In the genomic region with DNA sequence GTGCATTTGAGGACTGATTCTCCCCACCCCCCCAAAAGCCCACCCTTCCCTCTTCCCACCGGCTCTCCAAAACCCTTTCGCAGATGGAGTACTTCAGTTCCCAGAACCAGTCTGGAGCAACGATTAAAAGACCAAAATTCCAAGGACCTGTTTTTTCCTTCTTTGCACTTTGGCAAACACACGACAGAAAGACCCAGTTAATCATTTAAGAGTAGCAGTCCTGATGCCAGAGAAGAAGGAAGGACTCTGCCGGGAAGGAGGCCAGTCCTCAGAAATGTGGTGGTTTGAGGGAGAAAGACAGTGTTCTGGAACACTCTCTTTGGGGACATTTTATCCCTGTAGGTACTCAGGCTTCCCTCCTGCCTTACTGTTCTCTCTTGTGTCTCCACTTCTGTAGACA, we compare ENCODE assay signal across 25 mouse cellular contexts.
DNase-seq lines count a peak whose midpoint lies in the region; ATAC-seq and TF ChIP-seq lines count a peak whose summit lies in the region.
"Had no signal": no experiment of that assay in that cellular context is flagged by ENCODE, and none has a peak within 500 bp of the region (broad histone marks: within the 10 kb centered on the region; RNA-seq: fewer than 3 reads in every experiment).

No protein-coding gene starts in this region.

- H3K27ac ChIP-seq in kidney, adult 2 months (ENCODE audit: insufficient read depth, low read depth, low read length): no peak overlapping the region
- no peak overlapping the region for H3K27ac ChIP-seq in kidney, embryonic 14.5 days (ENCODE audit: low read depth, low read length)
- peak overlapping the region; percentile 47; the same call in 1 of the 2 replicates for H3K27ac ChIP-seq in lung, embryonic 15.5 days
- H3K27ac ChIP-seq: embryonic facial prominence, embryonic 12.5 days; heart, embryonic 10.5 days; heart, embryonic 15.5 days had no signal

- ATAC-seq in kidney, embryonic 14.5 days (ENCODE audit: low FRiP score, low TSS enrichment): no peak
- ATAC-seq in lung, embryonic 15.5 days (ENCODE audit: borderline replicate concordance, extremely low read depth, low FRiP score, low TSS enrichment): no peak
- ATAC-seq: forebrain, embryonic 16.5 days; hindbrain, embryonic 16.5 days; midbrain, embryonic 16.5 days had no signal

- no peak overlapping the region for H3K9ac ChIP-seq in kidney, embryonic 14.5 days (ENCODE audit: low read depth, low read length)
- H3K9ac ChIP-seq in lung, embryonic 15.5 days: no peak overlapping the region
- H3K9ac ChIP-seq: embryonic facial prominence, embryonic 12.5 days; heart, embryonic 15.5 days had no signal

- no peak for TF ChIP-seq POLR2A in kidney, adult 2 months (IDR thresholded peaks at IDR 0.05; ENCODE audit: low read depth, low read length)

- no peaks in the 10 kb centered on the region for H3K9me3 ChIP-seq in kidney, embryonic 14.5 days (ENCODE audit: control insufficient read depth, low read length)
- H3K9me3 ChIP-seq in lung, embryonic 15.5 days: no peaks in the 10 kb centered on the region
- H3K9me3 ChIP-seq: embryonic facial prominence, embryonic 12.5 days; heart, embryonic 10.5 days; heart, embryonic 15.5 days had no signal

- H3K27me3 ChIP-seq in kidney, adult 2 months (replicated peaks; ENCODE audit: control insufficient read depth, insufficient read depth, low read length): no peaks in the 10 kb centered on the region
- H3K27me3 ChIP-seq in kidney, embryonic 14.5 days (ENCODE audit: control insufficient read depth, insufficient read depth, low read length): no peaks in the 10 kb centered on the region
- H3K27me3 ChIP-seq in lung, embryonic 15.5 days: 0 out of 2 replicates have a peak, but pooled peaks cover 3% of the 10 kb centered on the region
- H3K27me3 ChIP-seq: embryonic facial prominence, embryonic 12.5 days; heart, embryonic 15.5 days had no signal

- WGBS in kidney, adult 2 months: 26% methylated on average over 5 of the region's 5 CpGs
- WGBS in kidney, embryonic 14.5 days: 73% methylated on average over 5 of the region's 5 CpGs
- 32% methylated on average over 5 of the region's 5 CpGs for WGBS in lung, embryonic 15.5 days

- H3K36me3 ChIP-seq in kidney, adult 2 months (ENCODE audit: control insufficient read depth, insufficient read depth, low read length): no peaks in the 10 kb centered on the region
- no peaks in the 10 kb centered on the region for H3K36me3 ChIP-seq in kidney, embryonic 14.5 days (ENCODE audit: control insufficient read depth, insufficient read depth, low read length)
- H3K36me3 ChIP-seq in lung, embryonic 15.5 days: no peaks in the 10 kb centered on the region
- H3K36me3 ChIP-seq: embryonic facial prominence, embryonic 12.5 days; heart, embryonic 10.5 days; heart, embryonic 15.5 days had no signal

- DNase-seq in gastrocnemius, postnatal 14 days: peak; percentile 35
- no peak for DNase-seq in gastrocnemius, postnatal 10 days
- peak; percentile 81 for DNase-seq in kidney, adult 2 months
- DNase-seq in lung, postnatal 36 days: no peak
- DNase-seq in yolk sac, embryonic 10.5 days (ENCODE audit: low spot score): peak; percentile 27
- no peak for DNase-seq in frontal cortex, postnatal 14 days (ENCODE audit: low spot score in 2 of 2)
- DNase-seq: adrenal gland, postnatal 14 days; cerebellum, adult 11 months; cerebellum, adult 9-10 months; embryo, embryonic 11 days; left cerebral cortex, postnatal 4 days; liver; lung, postnatal 14 days; right cerebral cortex, postnatal 25 days; spleen, adult 18-20 months; thymus, postnatal 14 days had no signal

- H3K4me2 ChIP-seq in kidney, embryonic 14.5 days (replicated peaks; ENCODE audit: low read depth, low read length): no peak overlapping the region
- no peak overlapping the region for H3K4me2 ChIP-seq in lung, embryonic 15.5 days
- H3K4me2 ChIP-seq: embryonic facial prominence, embryonic 12.5 days; heart, embryonic 15.5 days; midbrain, embryonic 11.5 days had no signal

- intact Hi-C loops in gastrocnemius, postnatal 14 days (cut with DNase I; ENCODE audit: low total_unique reads): no loop called here

- H3K4me1 ChIP-seq in kidney, adult 2 months (ENCODE audit: control insufficient read depth, insufficient read depth, low read length): peaks cover 5% of the 10 kb centered on the region; the same call in 1 of the 2 replicates
- H3K4me1 ChIP-seq in kidney, embryonic 14.5 days (ENCODE audit: control insufficient read depth, insufficient read depth, low read length): no peaks in the 10 kb centered on the region
- H3K4me1 ChIP-seq in lung, embryonic 15.5 days: 0 out of 2 replicates have a peak, but pooled peaks cover 4% of the 10 kb centered on the region

- no peak overlapping the region for H3K4me3 ChIP-seq in kidney, adult 2 months (ENCODE audit: insufficient read depth, low read depth, low read length)
- H3K4me3 ChIP-seq in kidney, embryonic 14.5 days (ENCODE audit: low read length): no peak overlapping the region
- no peak overlapping the region for H3K4me3 ChIP-seq in lung, embryonic 15.5 days
- H3K4me3 ChIP-seq: embryonic facial prominence, embryonic 12.5 days; heart, embryonic 10.5 days; heart, embryonic 15.5 days had no signal

- no peak for TF ChIP-seq CTCF in kidney, adult 2 months (conservative IDR thresholded peaks at IDR 0.05; ENCODE audit: insufficient read depth, insufficient read length, low read depth, low read length)

Comparison
In these comparisons a context has a peak if more than half of its experiments do, and no peak if none do; other contexts are left out.
1. DNase-seq: peak in gastrocnemius, postnatal 14 days (single experiment), kidney, adult 2 months (single experiment) and yolk sac, embryonic 10.5 days (single experiment); none in gastrocnemius, postnatal 10 days (single experiment), lung, postnatal 36 days (single experiment) and frontal cortex, postnatal 14 days (0 of 2).